Comparison of ENCODE assay signal across 8 mouse cellular contexts in the genomic region with DNA sequence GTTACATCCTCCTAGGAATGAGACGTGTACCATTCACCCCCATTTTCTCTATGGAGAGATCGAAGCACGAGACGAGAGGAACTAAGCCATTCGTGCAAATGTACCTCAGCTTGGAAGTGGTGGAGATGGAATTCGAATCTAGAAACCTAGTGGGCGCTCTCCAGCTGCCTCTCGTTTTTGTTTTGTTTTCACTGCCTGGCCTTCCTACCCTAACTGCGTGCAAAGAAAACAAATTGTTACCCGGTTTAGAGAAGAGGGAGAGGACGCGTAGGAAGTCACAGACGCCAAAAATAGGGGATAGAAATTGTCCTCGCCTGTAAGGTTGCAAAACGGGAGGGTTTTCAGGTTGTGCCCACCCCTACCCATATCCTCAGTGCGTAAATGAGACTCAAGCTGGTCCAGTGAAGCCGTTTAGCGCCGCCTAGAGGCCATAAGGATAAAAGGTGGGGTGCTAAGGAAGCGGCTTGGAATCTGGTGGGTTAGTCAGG. TPM values are rescaled to one million over a fixed set of nuclear protein-coding genes. Genes with fewer than 3 reads are reported as not detected.
DNase-seq lines count a peak whose midpoint lies in the region; TF ChIP-seq lines count a peak whose summit lies in the region.

No protein-coding gene starts in this region.

- peak overlapping the region; percentile 24 for H3K4me3 ChIP-seq in cortical plate, adult 2 months (ENCODE audit: insufficient read depth, low read length)

- TF ChIP-seq CTCF in cortical plate, adult 2 months (IDR thresholded peaks at IDR 0.05; ENCODE audit: extremely low read depth, insufficient read depth, low read length): peak; percentile 84

- TF ChIP-seq POLR2A in cortical plate, adult 2 months (IDR thresholded peaks at IDR 0.05; ENCODE audit: extremely low read depth, insufficient read depth, low read length): no peak

- H3K27ac ChIP-seq in cortical plate, adult 2 months (ENCODE audit: insufficient read depth, low read length): 0 out of 2 replicates have a peak overlapping the region, but pooled peaks have one; percentile 3

- H3K4me1 ChIP-seq in cortical plate, adult 2 months (ENCODE audit: control insufficient read depth, insufficient read depth, low read length): peaks cover 1% of the 10 kb centered on the region; the same call in 1 of the 2 replicates

- intact Hi-C loops in left cerebral cortex, postnatal 25 days (cut with DNase I): loop anchor here (1.0 to 5.0 kb wide), 3 partner anchors 28 to 57 kb away; partner anchors contain the start of gene Gpr108

- peak; percentile 85 for DNase-seq in layer of hippocampus, adult 11-12 months (ENCODE audit: low spot score)
- no peak for DNase-seq in layer of hippocampus, adult 9-10 months (ENCODE audit: low spot score)
- peak; percentile 60 to 75 for DNase-seq in gastrocnemius, adult 8-10 months (ENCODE audit: low spot score in 2 of 2)
- DNase-seq in induced T-regulatory cell, adult 2 months (ENCODE audit: low read depth): peak; percentile 94
- DNase-seq in left cerebral cortex, postnatal 25 days (ENCODE audit: low spot score in 2 of 2): peak; percentile 81 to 83
- DNase-seq in mesoderm, embryonic 11.5 days (ENCODE audit: low read depth, low spot score): peak; percentile 86
- DNase-seq in skeletal muscle tissue, adult 2 months (ENCODE audit: low read depth, low spot score): peak; percentile 82

RNA-seq across cellular contexts. Expression of gene Vav1, which starts 2.2 kb away (rescaled TPM):
- 3.6 TPM in 2 replicates for polyA plus RNA-seq in cortical plate, adult 2 months (2012; rRNA removed)
- under 1 TPM; 0.17 to 0.48 (median 0.32) TPM for total RNA-seq in gastrocnemius, adult 8-10 months (2022)
- 1 to 10 TPM; 2.9 to 4.3 TPM for total RNA-seq in left cerebral cortex, postnatal 25 days (2021)

RNA-seq across cellular contexts. Expression of gene Trip10, which starts 27.4 kb away (rescaled TPM):
- polyA plus RNA-seq in cortical plate, adult 2 months (2012; rRNA removed): 10.1 and 11.2 TPM in 2 replicates
- 100 to 1,000 TPM; 169 to 191 (median 176) TPM for total RNA-seq in gastrocnemius, adult 8-10 months (2022)
- 1 to 10 TPM; 6.5 to 7.3 TPM for total RNA-seq in left cerebral cortex, postnatal 25 days (2021)

RNA-seq across cellular contexts. Expression of gene Gpr108, which starts 28.4 kb away (rescaled TPM):
- polyA plus RNA-seq in cortical plate, adult 2 months (2012; rRNA removed): 28.8 and 29.7 TPM in 2 replicates
- 10 to 100 TPM; 24.3 to 28.1 (median 26.3) TPM for total RNA-seq in gastrocnemius, adult 8-10 months (2022)
- total RNA-seq in left cerebral cortex, postnatal 25 days (2021): 10 to 100 TPM; 21.5 to 24.0 TPM

RNA-seq across cellular contexts. Expression of gene C3, which starts 48.7 kb away (rescaled TPM):
- 0.17 and 0.32 TPM in 2 replicates for polyA plus RNA-seq in cortical plate, adult 2 months (2012; rRNA removed)
- total RNA-seq in gastrocnemius, adult 8-10 months (2022): 10 to 100 TPM in 3 of 4 experiments, 1 to 10 TPM in 1; 8.4 to 33.5 (median 14.9) TPM
- total RNA-seq in left cerebral cortex, postnatal 25 days (2021): under 1 TPM; 0.41 to 0.48 TPM

Comparison
In these comparisons a context has a peak if more than half of its experiments do, and no peak if none do; other contexts are left out.
1. RNA of gene Trip10, which starts 27.4 kb away (total RNA-seq): 169 to 191 TPM in gastrocnemius, adult 8-10 months; 6.5 to 7.3 TPM in left cerebral cortex, postnatal 25 days; every median in the first group is over 10 times any median in the second.